ENCODE assay signal across 1 mouse cellular context in genomic region chr4:129386269-129386946, GRCm38 (mm10).
TF ChIP-seq lines count a peak whose summit lies in the region.

No protein-coding gene starts in this region.

TF ChIP-seq in MEL, 35 proteins besides CTCF, POLR2A, EP300 and RAD21 (continued from another document):
- TF ChIP-seq MXI1 (IDR thresholded peaks at IDR 0.05; ENCODE audit: low read depth, low read length) (0 out of 2 replicates have a peak, but pooled peaks have one; percentile 42), SIN3A (IDR thresholded peaks at IDR 0.05; ENCODE audit: low read length) (0 out of 2 replicates have a peak, but pooled peaks have one; percentile 33), NELFE (IDR thresholded peaks at IDR 0.05; ENCODE audit: low read depth, low read length) (no peak), GATA1 (IDR thresholded peaks at IDR 0.05; ENCODE audit: low read depth, low read length) (peak; percentile 81), ELF1 (IDR thresholded peaks at IDR 0.05; ENCODE audit: low read depth, low read length) (peak; percentile 28; the same call in 1 of the 2 replicates), POLR2AphosphoS5 (IDR thresholded peaks at IDR 0.05; ENCODE audit: borderline replicate concordance, low read depth, low read length) (no peak), USF2 (IDR thresholded peaks at IDR 0.05; ENCODE audit: borderline replicate concordance in 1 of 2, insufficient read depth in 1 of 2, low read depth in 1 of 2, low read length in 2 of 2) (no peak), RCOR1 (IDR thresholded peaks at IDR 0.05; ENCODE audit: low read depth, low read length) (peak; percentile 41), MYB (IDR thresholded peaks at IDR 0.05; ENCODE audit: low read depth, low read length) (peak; percentile 36; the same call in 1 of the 2 replicates), HCFC1 (IDR thresholded peaks at IDR 0.05; ENCODE audit: low read depth, low read length) (no peak), MAZ (IDR thresholded peaks at IDR 0.05; ENCODE audit: low read depth, low read length) (0 out of 2 replicates have a peak, but pooled peaks have one; percentile 27), ETS1 (IDR thresholded peaks at IDR 0.05; ENCODE audit: low read depth, low read length) (peak; percentile 59; the same call in 1 of the 2 replicates), BHLHE40 (IDR thresholded peaks at IDR 0.05; ENCODE audit: borderline replicate concordance, low read depth, low read length) (no peak), USF1 (IDR thresholded peaks at IDR 0.05; ENCODE audit: low read depth, low read length) (no peak)
TF ChIP-seq in MEL: peak in this region for 13.
